ENCODE assay signal across 14 mouse cellular contexts in the genomic region with DNA sequence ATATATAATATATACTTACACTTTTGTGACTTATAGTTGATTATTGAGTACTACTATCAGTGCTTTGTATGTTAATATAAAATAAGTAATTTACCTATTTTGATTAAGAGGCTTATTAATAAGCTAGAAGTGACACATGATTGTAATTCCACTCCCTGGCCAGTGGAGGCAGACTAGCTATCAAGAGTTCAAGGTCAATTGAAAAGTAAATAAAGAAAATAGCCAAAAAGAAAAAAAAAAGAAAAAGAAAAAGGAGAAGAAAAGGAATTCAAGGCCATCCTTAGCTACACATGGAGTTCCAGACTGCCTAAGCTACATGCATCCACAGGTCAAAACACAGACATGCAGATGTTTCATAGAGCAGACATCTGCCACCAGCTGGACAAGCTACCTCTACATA. TPM values are rescaled to one million over a fixed set of nuclear protein-coding genes. Genes with fewer than 3 reads are reported as not detected.
A peak's percentile ranks its signal among the peaks of the same experiment; 100 is the strongest.
DNase-seq lines count a peak whose midpoint lies in the region; ATAC-seq and TF ChIP-seq lines count a peak whose summit lies in the region.
"Had no signal": no experiment of that assay in that cellular context is flagged by ENCODE, and none has a peak within 500 bp of the region (broad histone marks: within the 10 kb centered on the region; RNA-seq: fewer than 3 reads in every experiment).

No protein-coding gene starts in this region.

- ATAC-seq in hindbrain, postnatal 0 days: no peak
- ATAC-seq in hindbrain, embryonic 12.5 days (ENCODE audit: low FRiP score): no peak
- no peak for ATAC-seq in midbrain, postnatal 0 days (ENCODE audit: low FRiP score)
- ATAC-seq in midbrain, embryonic 13.5 days: no peak
- ATAC-seq: Patski had no signal

- H3K36me3 ChIP-seq in hindbrain, postnatal 0 days (ENCODE audit: insufficient read depth, low read length): no peaks in the 10 kb centered on the region
- no peaks in the 10 kb centered on the region for H3K36me3 ChIP-seq in hindbrain, embryonic 12.5 days
- H3K36me3 ChIP-seq in midbrain, postnatal 0 days (ENCODE audit: insufficient read depth, low read length): no peaks in the 10 kb centered on the region
- no peaks in the 10 kb centered on the region for H3K36me3 ChIP-seq in midbrain, embryonic 13.5 days
- H3K36me3 ChIP-seq in MEL (ENCODE audit: control insufficient read depth in 1 of 2, insufficient read depth in 2 of 2, low read length in 2 of 2): peaks cover 0 to 15% of the 10 kb centered on the region in 2 experiments; a peak in 2 of 4 replicates
- H3K36me3 ChIP-seq: heart, embryonic 15.5 days; stomach, embryonic 15.5 days had no signal

- H3K4me2 ChIP-seq in hindbrain, postnatal 0 days (ENCODE audit: low read depth, low read length): no peak overlapping the region
- no peak overlapping the region for H3K4me2 ChIP-seq in hindbrain, embryonic 12.5 days (replicated peaks)
- H3K4me2 ChIP-seq in midbrain, postnatal 0 days (ENCODE audit: low read depth, low read length, poor library complexity, severe bottlenecking): no peak overlapping the region
- H3K4me2 ChIP-seq in midbrain, embryonic 13.5 days (replicated peaks): no peak overlapping the region
- H3K4me2 ChIP-seq: heart, embryonic 15.5 days; midbrain, embryonic 11.5 days; stomach, embryonic 15.5 days had no signal

- TF ChIP-seq POLR2A in MEL (IDR thresholded peaks at IDR 0.05; ENCODE audit: control insufficient read depth in 1 of 2, insufficient read depth in 1 of 2, low read depth in 1 of 2, low read length in 2 of 2, poor library complexity in 1 of 2): no peak

- peak; percentile 54 for TF ChIP-seq CTCF in hindbrain, postnatal 0 days (IDR thresholded peaks at IDR 0.05; ENCODE audit: low read depth)
- TF ChIP-seq CTCF in midbrain, postnatal 0 days (IDR thresholded peaks at IDR 0.05): peak; percentile 51
- TF ChIP-seq CTCF in MEL (IDR thresholded peaks at IDR 0.05 in 2 of 3, conservative IDR thresholded peaks at IDR 0.05 in 1 of 3; ENCODE audit: control insufficient read depth in 1 of 3, insufficient read depth in 1 of 3, low read depth in 2 of 3, low read length in 3 of 3, poor library complexity in 1 of 3, severe bottlenecking in 1 of 3): peak in 2 of 3 experiments; percentile 26 to 54; a peak in 3 of 6 replicates

- peak; percentile 29 for TF ChIP-seq RAD21 in MEL (IDR thresholded peaks at IDR 0.05; ENCODE audit: low read depth, low read length)

- peaks cover 3% of the 10 kb centered on the region; the same call in 1 of the 2 replicates for H3K79me2 ChIP-seq in MEL (ENCODE audit: control insufficient read depth, insufficient read depth, low read length, poor library complexity)

- no peak for TF ChIP-seq EP300 in MEL (IDR thresholded peaks at IDR 0.05; ENCODE audit: low read depth in 1 of 2, low read length in 2 of 2)

- H3K9me3 ChIP-seq in hindbrain, postnatal 0 days (ENCODE audit: low read length): no peaks in the 10 kb centered on the region
- no peaks in the 10 kb centered on the region for H3K9me3 ChIP-seq in hindbrain, embryonic 12.5 days (replicated peaks)
- H3K9me3 ChIP-seq in midbrain, postnatal 0 days (ENCODE audit: low read length): no peaks in the 10 kb centered on the region
- no peaks in the 10 kb centered on the region for H3K9me3 ChIP-seq in midbrain, embryonic 13.5 days
- no peaks in the 10 kb centered on the region for H3K9me3 ChIP-seq in MEL (replicated peaks; ENCODE audit: insufficient read depth, low read length)
- H3K9me3 ChIP-seq: heart, embryonic 15.5 days; stomach, embryonic 15.5 days had no signal

- H3K4me1 ChIP-seq in hindbrain, postnatal 0 days (ENCODE audit: insufficient read depth, low read length): no peaks in the 10 kb centered on the region
- peaks cover 6% of the 10 kb centered on the region; the same call in 1 of the 2 replicates for H3K4me1 ChIP-seq in hindbrain, embryonic 12.5 days
- H3K4me1 ChIP-seq in midbrain, postnatal 0 days (ENCODE audit: insufficient read depth, low read length): peaks cover 2% of the 10 kb centered on the region; the same call in 1 of the 2 replicates
- peaks cover 24% of the 10 kb centered on the region for H3K4me1 ChIP-seq in midbrain, embryonic 13.5 days (replicated peaks)
- H3K4me1 ChIP-seq in MEL (ENCODE audit: control insufficient read depth in 1 of 2, insufficient read depth in 2 of 2, low read length in 2 of 2): peaks cover 3 to 6% of the 10 kb centered on the region in 2 experiments; a peak in 3 of 4 replicates

- no peaks in the 10 kb centered on the region for H3K27me3 ChIP-seq in hindbrain, postnatal 0 days (ENCODE audit: insufficient read depth, low read length)
- no peaks in the 10 kb centered on the region for H3K27me3 ChIP-seq in hindbrain, embryonic 12.5 days
- no peaks in the 10 kb centered on the region for H3K27me3 ChIP-seq in midbrain, postnatal 0 days (ENCODE audit: insufficient read depth, low read length)
- H3K27me3 ChIP-seq in midbrain, embryonic 13.5 days: no peaks in the 10 kb centered on the region
- no peaks in the 10 kb centered on the region for H3K27me3 ChIP-seq in MEL (ENCODE audit: control insufficient read depth in 1 of 2, insufficient read depth in 2 of 2, low read length in 2 of 2)
- H3K27me3 ChIP-seq: heart, embryonic 15.5 days; Patski; stomach, embryonic 15.5 days had no signal

- no peak overlapping the region for H3K4me3 ChIP-seq in hindbrain, postnatal 0 days (ENCODE audit: low read length)
- no peak overlapping the region for H3K4me3 ChIP-seq in hindbrain, embryonic 12.5 days
- H3K4me3 ChIP-seq in midbrain, postnatal 0 days (ENCODE audit: low read depth, low read length): no peak overlapping the region
- H3K4me3 ChIP-seq in midbrain, embryonic 13.5 days (replicated peaks): no peak overlapping the region
- no peak overlapping the region for H3K4me3 ChIP-seq in MEL (ENCODE audit: control insufficient read depth in 1 of 2, insufficient read depth in 1 of 2, low read depth in 2 of 2, low read length in 2 of 2)
- H3K4me3 ChIP-seq: heart, embryonic 15.5 days; stomach, embryonic 15.5 days had no signal

- DNase-seq in hindbrain, postnatal 0 days (ENCODE audit: low spot score): peak; percentile 16
- peak; percentile 7 for DNase-seq in midbrain, postnatal 0 days (ENCODE audit: low spot score)
- DNase-seq in MEL (ENCODE audit: low read depth, low spot score): peak; percentile 59
- DNase-seq in retina, postnatal 1 day: peak; percentile 35
- no peak for DNase-seq in testis, postnatal 14 days (ENCODE audit: low spot score)
- DNase-seq: adrenal gland, postnatal 14 days; embryo, embryonic 11 days; gastrocnemius, postnatal 10 days had no signal

- no peak overlapping the region for H3K27ac ChIP-seq in hindbrain, postnatal 0 days
- no peak overlapping the region for H3K27ac ChIP-seq in hindbrain, embryonic 12.5 days
- no peak overlapping the region for H3K27ac ChIP-seq in midbrain, postnatal 0 days (ENCODE audit: low read depth, low read length)
- no peak overlapping the region for H3K27ac ChIP-seq in midbrain, embryonic 13.5 days
- H3K27ac ChIP-seq in MEL (ENCODE audit: control insufficient read depth, low read depth, low read length): no peak overlapping the region
- H3K27ac ChIP-seq: heart, embryonic 15.5 days; stomach, embryonic 15.5 days had no signal

- H3K9ac ChIP-seq in hindbrain, postnatal 0 days (replicated peaks; ENCODE audit: low read length): no peak overlapping the region
- H3K9ac ChIP-seq in hindbrain, embryonic 12.5 days: no peak overlapping the region
- no peak overlapping the region for H3K9ac ChIP-seq in midbrain, postnatal 0 days (replicated peaks; ENCODE audit: low read length, poor library complexity, severe bottlenecking)
- H3K9ac ChIP-seq in midbrain, embryonic 13.5 days (replicated peaks): no peak overlapping the region
- no peak overlapping the region for H3K9ac ChIP-seq in MEL (ENCODE audit: control insufficient read depth, low read depth, low read length, poor library complexity, severe bottlenecking)
- H3K9ac ChIP-seq: heart, embryonic 15.5 days; stomach, embryonic 15.5 days had no signal

TF ChIP-seq in MEL, 35 proteins besides CTCF, POLR2A, EP300 and RAD21 (continues in another document):
- 0 out of 2 replicates have a peak, but pooled peaks have one; percentile 33 for TF ChIP-seq HCFC1 (IDR thresholded peaks at IDR 0.05; ENCODE audit: low read depth, low read length)

RNA-seq across cellular contexts. Expression of a gene that starts 5.5 kb away (rescaled TPM):
- total RNA-seq in hindbrain, postnatal 0 days (2014; rRNA removed): 112 and 132 TPM in 2 replicates
- polyA plus RNA-seq in hindbrain, postnatal 0 days (2015; fragmentation: Nextera tagmentation; extraction: Ambion mirVana): 41.6 and 43.5 TPM in 2 replicates
- polyA plus RNA-seq in hindbrain, embryonic 12.5 days (2016; fragmentation: Nextera tagmentation; extraction: Ambion mirVana): 56.1 and 61.9 TPM in 2 replicates
- total RNA-seq in midbrain, postnatal 0 days (2014; rRNA removed): 122 TPM in 2 replicates
- 34.9 and 42.0 TPM in 2 replicates for polyA plus RNA-seq in midbrain, postnatal 0 days (2015; fragmentation: Nextera tagmentation; extraction: Ambion mirVana)
- 23.9 and 27.8 TPM in 2 replicates for polyA plus RNA-seq in midbrain, embryonic 13.5 days (2015; fragmentation: Nextera tagmentation; extraction: Ambion mirVana)
- 132 and 140 TPM in 2 replicates for total RNA-seq in MEL (2012; rRNA removed)
- polyA plus RNA-seq in MEL (2012; ENCODE audit: insufficient read depth in 1 of 2, insufficient read length in 2 of 2, low read depth in 1 of 2, low replicate concordance in 2 of 2, missing spikeins in 1 of 2): 100 to 1,000 TPM; 181 to 192 TPM

RNA-seq across cellular contexts. Expression of a gene that starts 5.8 kb away (rescaled TPM):
- total RNA-seq in hindbrain, postnatal 0 days (2014; rRNA removed): not detected in 2 replicates
- 0.43 and 1.5 TPM in 2 replicates for polyA plus RNA-seq in hindbrain, postnatal 0 days (2015; fragmentation: Nextera tagmentation; extraction: Ambion mirVana)
- polyA plus RNA-seq in hindbrain, embryonic 12.5 days (2016; fragmentation: Nextera tagmentation; extraction: Ambion mirVana): 1.1 and 1.8 TPM in 2 replicates
- total RNA-seq in midbrain, postnatal 0 days (2014; rRNA removed): not detected in 2 replicates
- polyA plus RNA-seq in midbrain, postnatal 0 days (2015; fragmentation: Nextera tagmentation; extraction: Ambion mirVana): 0.90 and 1.0 TPM in 2 replicates
- 0.72 and 1.5 TPM in 2 replicates for polyA plus RNA-seq in midbrain, embryonic 13.5 days (2015; fragmentation: Nextera tagmentation; extraction: Ambion mirVana)
- 0.69 and 1.7 TPM in 2 replicates for total RNA-seq in MEL (2012; rRNA removed)
- polyA plus RNA-seq in MEL (2012; ENCODE audit: insufficient read depth in 1 of 2, insufficient read length in 2 of 2, low read depth in 1 of 2, low replicate concordance in 2 of 2, missing spikeins in 1 of 2): 1 to 10 TPM in 1 of 2 experiments, not detected in 1; 4.9 TPM

RNA-seq across cellular contexts. Expression of a gene that starts 9.5 kb away (rescaled TPM):
- total RNA-seq in hindbrain, postnatal 0 days (2014; rRNA removed): 24.9 and 34.3 TPM in 2 replicates
- polyA plus RNA-seq in hindbrain, postnatal 0 days (2015; fragmentation: Nextera tagmentation; extraction: Ambion mirVana): 69.7 and 78.2 TPM in 2 replicates
- 82.0 and 90.7 TPM in 2 replicates for polyA plus RNA-seq in hindbrain, embryonic 12.5 days (2016; fragmentation: Nextera tagmentation; extraction: Ambion mirVana)
- 24.0 and 40.8 TPM in 2 replicates for total RNA-seq in midbrain, postnatal 0 days (2014; rRNA removed)
- polyA plus RNA-seq in midbrain, postnatal 0 days (2015; fragmentation: Nextera tagmentation; extraction: Ambion mirVana): 63.9 and 69.6 TPM in 2 replicates
- polyA plus RNA-seq in midbrain, embryonic 13.5 days (2015; fragmentation: Nextera tagmentation; extraction: Ambion mirVana): 97.3 and 103 TPM in 2 replicates
- 32.1 and 33.4 TPM in 2 replicates for total RNA-seq in MEL (2012; rRNA removed)
- polyA plus RNA-seq in MEL (2012; ENCODE audit: insufficient read depth in 1 of 2, insufficient read length in 2 of 2, low read depth in 1 of 2, low replicate concordance in 2 of 2, missing spikeins in 1 of 2): 10 to 100 TPM in 1 of 2 experiments, not detected in 1; 30.2 TPM
